Mouse (Mus musculus): ENCODE measurements around the gene Cntfr.

GRCm38 (mm10) chr4:41671500-41671899 is 25.4 kb downstream of the Cntfr start:
- TF ChIP-seq HCFC1 (IDR thresholded peaks at IDR 0.05; ENCODE audit: borderline replicate concordance, insufficient read depth, low read length) (no peak), CHD2 (IDR thresholded peaks at IDR 0.05; ENCODE audit: low read depth, low read length) (no peak), MAFK (IDR thresholded peaks at IDR 0.05; ENCODE audit: insufficient read depth, low read depth, low read length) (no peak)
